Mouse (Mus musculus) heart, postnatal 0 days (tissue): ENCODE measurements around the gene Grm4. TPM values are rescaled to one million over a fixed set of nuclear protein-coding genes. Genes with fewer than 3 reads are reported as not detected.
A peak's percentile ranks its signal among the peaks of the same experiment; 100 is the strongest.

Experiments used
- ATAC-seq: fragments of 200-750 bp; cut with Nextera tagmentation; 2 replicates; pipeline ENCODE4 v1.8.0; 2017; ENCODE audit warnings: low read depth, moderate number of reproducible peaks, moderate library complexity; ENCODE audit not compliant: insufficient read depth
- DNase-seq: peaks from one replicate; pipeline ENCODE4 v3.0.0-alpha.2; 2016; ENCODE audit warnings: low spot score
- H3K27ac ChIP-seq: fragments of 300-500 bp; sonication (generic); 2 replicates; pipeline ENCODE4 v1.5.1; 2014; ENCODE audit warnings: low read depth, mild to moderate bottlenecking
- H3K27me3 ChIP-seq: fragments of 300-500 bp; sonication (generic); 2 replicates; pipeline ENCODE4 v1.6.1; 2014; ENCODE audit warnings: low read length, mixed read lengths; ENCODE audit not compliant: control insufficient read depth, insufficient read depth
- H3K36me3 ChIP-seq: fragments of 300-500 bp; sonication (generic); replicated peaks from 2 replicates; pipeline ENCODE4 v1.6.1; 2014; ENCODE audit warnings: low read length, mixed read lengths; ENCODE audit not compliant: control insufficient read depth, insufficient read depth
- H3K4me1 ChIP-seq: fragments of 300-500 bp; sonication (generic); 2 replicates; pipeline ENCODE4 v1.6.1; 2014; ENCODE audit warnings: antibody characterized with exemption; ENCODE audit not compliant: control insufficient read depth, insufficient read depth
- H3K4me2 ChIP-seq: fragments of 300-500 bp; sonication (generic); 2 replicates; pipeline ENCODE4 v1.6.1; 2014; ENCODE audit warnings: low read depth, mild to moderate bottlenecking, low read length, moderate library complexity
- H3K4me3 ChIP-seq: fragments of 300-500 bp; sonication (generic); 2 replicates; pipeline ENCODE4 v1.5.1; 2014; ENCODE audit warnings: low read depth, low read length
- H3K9ac ChIP-seq: fragments of 300-500 bp; sonication (generic); replicated peaks from 2 replicates; pipeline ENCODE4 v1.6.1; 2014; ENCODE audit warnings: low read depth, low read length, mixed read lengths
- H3K9me3 ChIP-seq: fragments of 300-500 bp; sonication (generic); replicated peaks from 2 replicates; pipeline ENCODE4 v1.6.1; 2016; ENCODE audit warnings: low read length; ENCODE audit not compliant: control insufficient read depth
- CTCF ChIP-seq: IDR thresholded peaks from 2 replicates; pipeline ENCODE4 v1.5.1; 2016; ENCODE audit warnings: antibody characterized with exemption, control low read depth, low read depth
- EP300 ChIP-seq: IDR thresholded peaks from 2 replicates; pipeline ENCODE4 v1.6.1; 2016; ENCODE audit warnings: antibody characterized with exemption, low read depth
- WGBS: fragments of 180-500 bp; shearing (Covaris S2); extraction: QIAGEN DNeasy Blood & Tissue Kit; methylation state at CpG from one replicate; pipeline ENCODE4 v1.1.7; 2014; 5-methylcytosine and 5-hydroxymethylcytosine counted together
- polyA plus RNA-seq: library from polyadenylated mRNA; unstranded; fragments of >200 nt; fragmentation: Nextera tagmentation; extraction: Ambion mirVana; gene quantifications from 2 replicates; pipeline ENCODE4 v1.2.1, GENCODE M21; 2015
- total RNA-seq: library from RNA; depleted of rRNA; stranded (reverse); fragments of >200 nt; gene quantifications from 2 replicates; pipeline ENCODE4 v1.2.3, GENCODE M21; 2014; ENCODE audit warnings: low replicate concordance

Grm4 gene
- total and polyA plus RNA-seq, 2 experiments from 2014 or later: 0.03 TPM; not detected in 1

DNA sequence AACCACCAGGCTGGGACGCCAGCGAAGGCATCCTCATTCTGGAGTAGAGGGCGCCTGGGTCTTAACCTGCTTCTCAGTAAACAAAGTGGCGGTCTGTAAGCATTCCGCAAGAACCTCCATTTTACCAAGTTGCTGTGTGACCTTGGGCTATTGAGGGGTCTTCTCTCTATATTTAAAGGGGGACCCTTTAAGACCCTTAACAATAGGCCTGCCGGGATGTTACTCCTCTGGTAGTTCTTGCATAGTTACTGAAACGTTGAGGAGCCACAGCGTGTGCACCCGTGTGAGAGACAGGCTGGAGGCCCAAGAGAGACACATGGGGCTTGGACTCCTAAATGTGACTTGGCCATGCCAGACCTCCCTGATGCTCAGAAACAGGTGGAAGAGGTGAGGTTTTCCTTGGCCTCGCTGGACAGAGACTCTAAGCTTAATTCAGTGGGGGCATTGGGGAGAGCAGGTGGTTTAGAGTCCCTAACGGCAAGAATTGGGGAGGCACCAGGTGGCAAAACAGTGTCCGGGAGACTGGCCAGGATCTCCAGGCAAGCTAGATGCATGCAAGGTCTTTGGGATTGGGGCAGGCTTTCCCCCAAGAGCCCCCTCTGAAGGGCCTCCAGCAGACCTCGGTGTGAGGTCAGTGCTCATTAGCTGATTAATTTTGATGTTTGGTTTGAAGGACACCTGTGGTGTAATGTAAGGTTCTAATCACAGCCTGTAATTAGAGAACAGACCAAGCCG is 36.9 kb upstream of the Grm4 start:
- no peaks in the 10 kb centered on the region for H3K9me3 ChIP-seq
- WGBS: 26% methylated on average over 14 of the region's 14 CpGs
- H3K4me2 ChIP-seq: peak overlapping the region; percentile 96
- H3K36me3 ChIP-seq: no peaks in the 10 kb centered on the region
- TF ChIP-seq CTCF (no peak), EP300 (no peak)
- ATAC-seq: no peak
- H3K9ac ChIP-seq: 0 out of 2 replicates have a peak overlapping the region, but pooled peaks have one; percentile 4
- no peaks in the 10 kb centered on the region for H3K27me3 ChIP-seq
- peaks cover 20% of the 10 kb centered on the region for H3K4me1 ChIP-seq
- peak overlapping the region; percentile 81 for H3K4me3 ChIP-seq
- no peak for DNase-seq
- no peak overlapping the region for H3K27ac ChIP-seq

GRCm38 (mm10) chr17:27557181-27557926 is 36.2 kb upstream of the Grm4 start:
- Histone ChIP-seq H3K4me1 (peaks cover 20% of the 10 kb centered on the region), H3K4me3 (peak overlapping the region; percentile 81), H3K9ac (peak overlapping the region; percentile 83), H3K27me3 (no peaks in the 10 kb centered on the region), H3K27ac (peak overlapping the region; percentile 86), H3K4me2 (peak overlapping the region; percentile 96), H3K36me3 (no peaks in the 10 kb centered on the region), H3K9me3 (no peaks in the 10 kb centered on the region)
- WGBS: under 1% methylated on average over 52 of the region's 75 CpGs
- DNase-seq: no peak
- TF ChIP-seq EP300 (no peak), CTCF (peak; percentile 16)
- peak; percentile 32 for ATAC-seq

- Histone ChIP-seq H3K9ac (peak within 1 kb of the TSS; percentile 83), H3K9me3 (no peaks in the 10 kb centered on the region), H3K27ac (peak within 1 kb of the TSS; percentile 86), H3K36me3 (no peaks in the 10 kb centered on the region), H3K4me2 (peak within 1 kb of the TSS; percentile 96), H3K4me1 (peaks cover 20% of the 10 kb centered on the region), H3K27me3 (no peaks in the 10 kb centered on the region), H3K4me3 (peak within 1 kb of the TSS; percentile 81)
- ATAC-seq (peak; percentile 82), DNase-seq (peak; percentile 79)
- under 1% methylated on average over 79 of the region's 79 CpGs for WGBS
- TF ChIP-seq CTCF (no peak), EP300 (0 out of 2 replicates have a peak, but pooled peaks have one; percentile 27)
These were observed 35.3 kb upstream of the Grm4 start, which contains the start of gene Hmga1 for GRCm38 (mm10) chr17:27556315-27557011. Gene Hmga1 (plus strand): TSS chr17:27556497.

DNA sequence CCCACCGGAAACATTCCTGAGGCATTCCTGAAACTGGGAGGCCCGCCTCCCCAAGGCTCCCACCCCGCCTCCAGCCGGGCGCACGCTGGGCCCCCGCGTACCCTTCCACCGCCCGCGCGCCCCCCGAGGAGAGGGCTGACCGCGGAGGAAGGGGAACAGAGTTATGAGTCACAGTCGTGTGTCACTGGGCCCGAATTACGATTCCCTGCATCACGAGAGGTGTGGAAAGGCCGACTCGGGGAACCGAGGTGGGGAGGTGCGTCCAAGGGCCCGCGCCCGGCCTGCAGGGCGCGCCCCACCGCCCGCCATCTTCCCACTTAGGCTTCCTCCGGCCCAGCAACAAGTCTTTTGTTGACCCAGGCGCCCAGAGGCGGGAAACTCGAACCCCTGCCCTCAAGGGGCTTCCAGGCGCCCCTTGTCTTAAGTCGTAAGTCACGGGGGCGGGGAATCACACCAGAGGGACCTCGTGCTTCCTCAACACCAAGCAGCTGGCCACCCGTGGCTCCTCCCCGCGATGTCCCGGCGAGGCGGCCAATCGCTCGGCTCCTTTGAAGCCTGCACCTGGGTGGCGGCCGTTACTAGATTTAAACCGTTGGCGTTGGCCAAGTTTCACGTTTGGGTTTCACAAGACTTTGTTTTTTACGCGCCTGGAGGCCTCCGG is 34.4 kb upstream of the Grm4 start:
- ATAC-seq (peak; percentile 31; the same call in 1 of the 2 replicates), DNase-seq (no peak)
- H3K4me3 ChIP-seq: peak overlapping the region; percentile 81
- peak overlapping the region; percentile 50; the same call in 1 of the 2 replicates for H3K9ac ChIP-seq
- H3K4me2 ChIP-seq: peak overlapping the region; percentile 96
- H3K27ac ChIP-seq: peak overlapping the region; percentile 86
- H3K4me1 ChIP-seq: peaks cover 20% of the 10 kb centered on the region
- H3K9me3 ChIP-seq: no peaks in the 10 kb centered on the region
- TF ChIP-seq CTCF: no peak
- no peak; the same call in 1 of the 2 replicates for TF ChIP-seq EP300
- 1% methylated on average over 54 of the region's 55 CpGs for WGBS
- H3K27me3 ChIP-seq: no peaks in the 10 kb centered on the region
- no peaks in the 10 kb centered on the region for H3K36me3 ChIP-seq
